Mouse (Mus musculus) lung, embryonic 16.5 days (tissue): ENCODE measurements around the gene Yipf4. TPM values are rescaled to one million over a fixed set of nuclear protein-coding genes. Genes with fewer than 3 reads are reported as not detected.

Experiments used
- ATAC-seq: fragments of 200-750 bp; cut with Nextera tagmentation; 2 replicates; pipeline ENCODE4 v1.8.0; 2017; ENCODE audit warnings: low read depth, mild to moderate bottlenecking, moderate library complexity
- H3K27ac ChIP-seq: fragments of 300-500 bp; sonication (generic); 2 replicates; pipeline ENCODE4 v1.5.1; 2014; ENCODE audit warnings: mild to moderate bottlenecking, control low read depth, low read length
- H3K27me3 ChIP-seq: fragments of 300-500 bp; sonication (generic); 2 replicates; pipeline ENCODE4 v1.6.1; 2014; ENCODE audit warnings: low read depth, low read length, mixed read lengths; ENCODE audit not compliant: control insufficient read depth, insufficient read depth
- H3K36me3 ChIP-seq: fragments of 300-500 bp; sonication (generic); 2 replicates; pipeline ENCODE4 v1.6.1; 2014; ENCODE audit warnings: low read length; ENCODE audit not compliant: control insufficient read depth, insufficient read depth
- H3K4me1 ChIP-seq: fragments of 300-500 bp; sonication (generic); replicated peaks from 2 replicates; pipeline ENCODE4 v1.6.1; 2014; ENCODE audit warnings: low read length, mixed read lengths; ENCODE audit not compliant: control insufficient read depth, insufficient read depth
- H3K4me2 ChIP-seq: fragments of 300-500 bp; sonication (generic); 2 replicates; pipeline ENCODE4 v1.6.1; 2014; ENCODE audit warnings: low read depth, low read length, control low read depth
- H3K4me3 ChIP-seq: fragments of 300-500 bp; sonication (generic); 2 replicates; pipeline ENCODE4 v1.5.1; 2014; ENCODE audit warnings: mild to moderate bottlenecking, low read length, control low read depth
- H3K9ac ChIP-seq: fragments of 300-500 bp; sonication (generic); 2 replicates; pipeline ENCODE4 v1.6.1; 2014; ENCODE audit warnings: low read length, control low read depth
- H3K9me3 ChIP-seq: fragments of 300-500 bp; sonication (generic); 2 replicates; pipeline ENCODE4 v1.6.1; 2016; ENCODE audit warnings: low read length; ENCODE audit not compliant: control insufficient read depth
- WGBS: fragments of 180-500 bp; shearing (Covaris S2); extraction: QIAGEN DNeasy Blood & Tissue Kit; methylation state at CpG from one replicate; pipeline ENCODE4 v1.1.7; 2014; 5-methylcytosine and 5-hydroxymethylcytosine counted together
- polyA plus RNA-seq: library from polyadenylated mRNA; unstranded; fragments of >200 nt; fragmentation: Nextera tagmentation; extraction: Ambion mirVana; gene quantifications from 2 replicates; pipeline ENCODE4 v1.2.1, GENCODE M21; 2015

The Yipf4 gene
- polyA plus RNA-seq, 1 experiment from 2014 or later = 67.9 TPM

DNA sequence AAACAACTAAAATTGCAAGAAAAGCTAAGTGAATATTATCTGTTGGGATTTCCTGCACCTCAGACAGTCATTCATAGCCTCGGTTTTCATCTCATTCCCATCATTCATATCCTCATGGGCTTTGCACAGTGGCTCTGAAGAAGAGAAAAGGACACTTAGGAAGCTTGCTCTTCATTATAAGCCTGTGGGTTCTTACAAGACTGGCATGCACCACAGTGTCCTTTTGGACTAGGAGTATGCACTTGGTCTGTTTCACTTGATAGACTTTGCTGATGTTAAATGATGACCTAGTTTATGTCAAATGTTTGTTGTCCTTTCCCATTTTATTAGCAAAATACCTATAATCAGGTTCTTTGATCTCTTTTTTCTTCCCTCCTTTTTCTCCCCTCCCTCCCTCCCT lies 48.2 kb downstream of the Yipf4 start:
- Histone ChIP-seq H3K4me3 (no peak overlapping the region), H3K4me2 (no peak overlapping the region), H3K27ac (no peak overlapping the region), H3K9ac (no peak overlapping the region), H3K27me3 (no peaks in the 10 kb centered on the region), H3K9me3 (no peaks in the 10 kb centered on the region), H3K36me3 (no peaks in the 10 kb centered on the region), H3K4me1 (no peaks in the 10 kb centered on the region; the same call in 1 of the 2 replicates)
- ATAC-seq = no peak
- 72% methylated on average over 1 of the region's 1 CpGs for WGBS

DNA sequence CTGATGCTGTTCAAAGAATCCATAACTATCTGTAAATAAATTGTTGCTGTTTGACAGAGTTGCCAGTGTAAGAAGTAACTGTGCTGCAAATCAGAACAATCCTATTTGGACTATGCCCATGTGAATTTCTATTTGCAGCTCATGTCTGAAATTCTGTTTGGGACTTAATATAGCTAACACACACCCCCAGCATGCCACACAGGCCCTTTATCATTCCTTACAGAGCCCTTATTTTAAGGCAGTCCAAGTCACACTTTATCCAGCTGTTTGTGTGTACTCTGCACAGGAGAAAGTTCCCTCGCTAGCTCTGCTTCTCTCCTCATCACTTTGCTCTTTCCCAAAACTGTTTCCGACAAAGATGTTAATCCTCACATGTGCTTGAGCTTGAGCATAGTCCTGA lies 54.3 kb downstream of the Yipf4 start:
- no peaks in the 10 kb centered on the region for H3K9me3 ChIP-seq
- H3K4me3 ChIP-seq = no peak overlapping the region
- no peaks in the 10 kb centered on the region for H3K4me1 ChIP-seq
- H3K27me3 ChIP-seq = no peaks in the 10 kb centered on the region
- no peak for ATAC-seq
- H3K4me2 ChIP-seq = no peak overlapping the region
- peaks cover 17% of the 10 kb centered on the region for H3K36me3 ChIP-seq
- H3K9ac ChIP-seq = no peak overlapping the region
- WGBS = 83% methylated on average over 2 of the region's 2 CpGs
- H3K27ac ChIP-seq = no peak overlapping the region

Other genes starting within 250 kb of the Yipf4 start
- 80.9 and 85.1 TPM in 2 replicates for gene Memo1, start 194.0 kb upstream of the Yipf4 start, polyA plus RNA-seq
- 212 and 222 TPM in 2 replicates for gene Dpy30, start 165.5 kb upstream of the Yipf4 start, polyA plus RNA-seq
- 10.8 and 11.0 TPM in 2 replicates for gene Spast, start 150.5 kb upstream of the Yipf4 start, polyA plus RNA-seq
- 38.4 and 40.5 TPM in 2 replicates for gene Slc30a6, start 93.9 kb upstream of the Yipf4 start, polyA plus RNA-seq
- 0.30 and 0.39 TPM in 2 replicates for gene Nlrc4, start 30.4 kb upstream of the Yipf4 start, polyA plus RNA-seq
- 76.8 and 89.7 TPM in 2 replicates for gene Birc6, start 38.8 kb downstream of the Yipf4 start, polyA plus RNA-seq
- gene Ttc27, start 228.2 kb downstream of the Yipf4 start, polyA plus RNA-seq = 18.6 and 20.0 TPM in 2 replicates